ENCODE assay signal across 13 mouse cellular contexts in genomic region chr10:43830251-43831018, GRCm38 (mm10).
DNase-seq lines count a peak whose midpoint lies in the region; ATAC-seq lines count a peak whose summit lies in the region.
"Had no signal": no experiment of that assay in that cellular context is flagged by ENCODE, and none has a peak within 500 bp of the region (broad histone marks: within the 10 kb centered on the region; RNA-seq: fewer than 3 reads in every experiment).

No protein-coding gene starts in this region.

- no peak overlapping the region for H3K27ac ChIP-seq in hindbrain, embryonic 13.5 days
- H3K27ac ChIP-seq in hindbrain, embryonic 16.5 days (ENCODE audit: low read depth, low read length) = no peak overlapping the region
- no peak overlapping the region for H3K27ac ChIP-seq in liver, embryonic 16.5 days (ENCODE audit: low read length)
- H3K27ac ChIP-seq: layer of hippocampus, adult 2 months; macrophage had no signal

- H3K27me3 ChIP-seq in hindbrain, embryonic 13.5 days = no peaks in the 10 kb centered on the region
- H3K27me3 ChIP-seq in hindbrain, embryonic 16.5 days (replicated peaks; ENCODE audit: control insufficient read depth, insufficient read depth, low read length) = no peaks in the 10 kb centered on the region
- H3K27me3 ChIP-seq in liver, embryonic 16.5 days (ENCODE audit: control insufficient read depth, insufficient read depth, low read depth, low read length) = no peaks in the 10 kb centered on the region

- H3K9me3 ChIP-seq in hindbrain, embryonic 13.5 days = no peaks in the 10 kb centered on the region
- no peaks in the 10 kb centered on the region for H3K9me3 ChIP-seq in hindbrain, embryonic 16.5 days (ENCODE audit: control insufficient read depth, low read length)
- no peaks in the 10 kb centered on the region for H3K9me3 ChIP-seq in liver, embryonic 16.5 days (replicated peaks; ENCODE audit: control insufficient read depth, low read length)
- H3K9me3 ChIP-seq: G1E had no signal

- no peak overlapping the region for H3K4me3 ChIP-seq in hindbrain, embryonic 13.5 days
- no peak overlapping the region for H3K4me3 ChIP-seq in hindbrain, embryonic 16.5 days (ENCODE audit: low read length)
- H3K4me3 ChIP-seq in liver, embryonic 16.5 days (ENCODE audit: low read depth, low read length) = peak overlapping the region; percentile 7; the same call in 1 of the 2 replicates
- H3K4me3 ChIP-seq: layer of hippocampus, adult 2 months had no signal

- H3K4me2 ChIP-seq in hindbrain, embryonic 13.5 days = 0 out of 2 replicates have a peak overlapping the region, but pooled peaks have one; percentile 2
- H3K4me2 ChIP-seq in hindbrain, embryonic 16.5 days (ENCODE audit: low read length) = no peak overlapping the region
- H3K4me2 ChIP-seq in liver, embryonic 16.5 days (ENCODE audit: low read depth, low read length) = peak overlapping the region; percentile 10; the same call in 1 of the 2 replicates

- ATAC-seq in hindbrain, embryonic 13.5 days (ENCODE audit: low FRiP score) = no peak
- no peak for ATAC-seq in hindbrain, embryonic 16.5 days
- ATAC-seq in liver, embryonic 16.5 days (ENCODE audit: low read depth) = peak; percentile 74

- H3K9ac ChIP-seq in hindbrain, embryonic 13.5 days = no peak overlapping the region
- H3K9ac ChIP-seq in hindbrain, embryonic 16.5 days (ENCODE audit: low read depth, low read length) = no peak overlapping the region
- H3K9ac ChIP-seq in liver, embryonic 16.5 days (ENCODE audit: low read depth, low read length) = no peak overlapping the region

- H3K36me3 ChIP-seq in hindbrain, embryonic 13.5 days = no peaks in the 10 kb centered on the region
- no peaks in the 10 kb centered on the region for H3K36me3 ChIP-seq in hindbrain, embryonic 16.5 days (ENCODE audit: control insufficient read depth, insufficient read depth, low read length)
- H3K36me3 ChIP-seq in liver, embryonic 16.5 days (ENCODE audit: control insufficient read depth, insufficient read depth) = no peaks in the 10 kb centered on the region
- H3K36me3 ChIP-seq: G1E had no signal

- DNase-seq in spleen, adult 18-20 months = peak; percentile 41 to 53
- no peak for DNase-seq in spleen, adult 12 weeks (ENCODE audit: low spot score)
- DNase-seq in Muller cell, postnatal 12 days (ENCODE audit: inconsistent ontology term) = no peak
- no peak for DNase-seq in adrenal gland, adult 18-20 months (ENCODE audit: low spot score in 2 of 2)
- DNase-seq in layer of hippocampus, postnatal 14 days (ENCODE audit: low spot score in 2 of 2) = no peak
- DNase-seq: adrenal gland, postnatal 14 days; cerebellum, postnatal 10 days had no signal

- 51% methylated on average over 17 of the region's 17 CpGs for WGBS in hindbrain, embryonic 13.5 days
- 47% methylated on average over 17 of the region's 17 CpGs for WGBS in hindbrain, embryonic 16.5 days
- WGBS in liver, embryonic 16.5 days (ENCODE audit: insufficient replicate concordance) = 44% methylated on average over 17 of the region's 17 CpGs

- H3K4me1 ChIP-seq in hindbrain, embryonic 13.5 days (replicated peaks) = peaks cover 9% of the 10 kb centered on the region; the same call in 1 of the 2 replicates
- no peaks in the 10 kb centered on the region for H3K4me1 ChIP-seq in hindbrain, embryonic 16.5 days (ENCODE audit: control insufficient read depth, insufficient read depth, low read depth, low read length)
- no peaks in the 10 kb centered on the region; the same call in 1 of the 2 replicates for H3K4me1 ChIP-seq in liver, embryonic 16.5 days (ENCODE audit: control insufficient read depth, low read depth, low read length)

Comparison
In these comparisons a context has a peak if more than half of its experiments do, and no peak if none do; other contexts are left out.
1. DNase-seq: peak in spleen, adult 18-20 months (2 of 2); none in spleen, adult 12 weeks (single experiment), Muller cell, postnatal 12 days (single experiment), adrenal gland, adult 18-20 months (0 of 2) and layer of hippocampus, postnatal 14 days (0 of 2).